Mouse (Mus musculus) left cerebral cortex, adult 18-20 months (tissue): ENCODE data around the gene Relt. TPM values are rescaled to one million over a fixed set of nuclear protein-coding genes. Genes with fewer than 3 reads are reported as not detected.

ENCODE experiments used
- DNase-seq, 2 experiments: peaks; one replicate each; pipeline ENCODE4 v3.0.0; 2021 to 2022; ENCODE audit warnings: low spot score in 2 of 2, mixed read lengths in 1 of 2
- microRNA-seq, 2 experiments: library from miRNA; unstranded; fragments of <30 nt; microRNA quantifications; one replicate each; pipeline ENCODE4 v1.2.0; 2021
- total RNA-seq, 2 experiments: library from RNA; stranded (reverse); gene quantifications; 2 replicates each; pipeline ENCODE4 v1.2.3; 2021

Relt gene
- total RNA-seq, 2 experiments from 2014 or later, result 13.2 to 21.8 TPM

GRCm38 (mm10) chr7:100805391-100805790, 57.9 kb downstream of the Relt start:
- DNase-seq, result no peak

GRCm38 (mm10) chr7:100798810-100799209, 64.4 kb downstream of the Relt start:
- DNase-seq, result no peak

Small RNA genes within 50 kb of the gene (microRNA-seq; reads per million reads assigned to microRNA genes)
- 433 to 773 reads per million in 2 experiments for gene Mir3102

Other genes starting within 250 kb of the Relt start
- gene Plekhb1, start 201.0 kb downstream of the Relt start, total RNA-seq, result 100 to 1,000 TPM; 174 to 178 TPM
- 100 to 1,000 TPM; 198 to 207 TPM for gene Fam168a, start 156.8 kb downstream of the Relt start, total RNA-seq
- gene Arhgef17, start 68.7 kb upstream of the Relt start, total RNA-seq, result 100 to 1,000 TPM; 136 to 141 TPM
- gene P2ry6, start 111.2 kb upstream of the Relt start, total RNA-seq, result 1 to 10 TPM; 2.6 to 3.0 TPM
- 1 to 10 TPM; 1.5 to 1.6 TPM for gene P2ry2, start 149.4 kb upstream of the Relt start, total RNA-seq
- 10 to 100 TPM; 38.2 to 40.2 TPM for gene Fchsd2, start 229.4 kb upstream of the Relt start, total RNA-seq